Mouse (Mus musculus): ENCODE results near the gene Gm9837. TPM values are rescaled to one million over a fixed set of nuclear protein-coding genes. Genes with fewer than 3 reads are reported as not detected.

The Gm9837 gene
- polyA plus RNA-seq, 1 experiment, result not detected

DNA sequence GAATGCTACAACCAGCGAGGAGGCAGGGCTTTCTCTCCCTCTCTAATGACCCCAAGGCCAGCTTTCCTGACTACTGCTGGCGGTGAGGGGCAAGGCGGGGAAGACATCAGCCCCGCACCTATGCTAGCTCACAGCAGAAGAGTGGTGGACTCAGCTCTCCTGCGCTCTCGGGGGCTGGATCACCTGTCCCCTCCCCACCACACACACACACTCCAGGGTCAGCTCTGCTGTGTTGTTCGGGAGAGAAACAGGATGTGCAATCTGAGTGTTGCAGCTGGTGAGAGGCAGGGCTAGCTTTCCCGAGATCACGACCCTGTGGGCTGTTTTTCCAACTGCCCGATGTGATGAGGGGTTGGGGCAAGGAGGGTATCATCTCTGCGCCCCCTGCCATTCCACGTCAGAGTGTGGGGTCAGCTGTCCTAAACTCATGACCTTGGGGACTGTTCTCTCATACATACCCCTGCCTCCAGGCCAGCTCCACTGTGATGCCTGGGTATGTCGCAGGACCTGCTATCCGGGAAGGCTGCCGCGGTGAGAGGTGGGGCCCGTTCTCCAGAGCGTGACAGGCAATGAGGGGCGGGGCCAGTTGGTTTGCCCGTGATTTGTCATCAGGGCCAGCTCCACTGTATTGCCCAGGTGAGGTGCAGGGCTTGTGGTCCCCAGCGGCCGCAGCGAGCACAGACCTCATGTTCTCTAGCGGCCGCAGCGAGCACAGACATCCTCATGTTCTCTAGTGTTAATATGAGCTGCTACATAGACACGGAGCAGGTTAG lies 16.7 kb upstream of the Gm9837 start:
- peak; percentile 47 for DNase-seq (ENCODE audit: low spot score)

DNA sequence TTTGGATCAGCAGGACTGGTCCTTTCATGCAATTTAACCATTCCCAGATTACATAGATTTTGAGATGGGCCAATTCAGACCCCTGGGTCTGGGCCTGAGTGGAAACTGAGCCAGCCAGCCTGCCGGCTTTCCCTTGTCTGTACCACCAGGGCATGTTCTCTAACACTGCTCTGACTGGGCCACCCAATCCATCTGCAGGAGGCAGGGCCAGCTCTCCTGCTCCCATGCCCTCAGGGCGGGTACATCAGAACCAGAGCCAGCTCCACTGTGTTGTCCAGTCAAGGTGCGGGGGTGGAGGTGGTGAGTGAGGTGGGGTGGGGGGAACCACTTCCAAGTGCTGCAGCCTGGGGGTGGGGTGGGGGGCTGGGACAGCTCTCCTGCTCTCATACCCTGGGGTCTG lies 16.1 kb upstream of the Gm9837 start:
- DNase-seq (ENCODE audit: low spot score), result no peak

GRCm38 (mm10) chr11:53485719-53486118 lies 15.4 kb upstream of the Gm9837 start:
- no peak for DNase-seq (ENCODE audit: low spot score)

DNA sequence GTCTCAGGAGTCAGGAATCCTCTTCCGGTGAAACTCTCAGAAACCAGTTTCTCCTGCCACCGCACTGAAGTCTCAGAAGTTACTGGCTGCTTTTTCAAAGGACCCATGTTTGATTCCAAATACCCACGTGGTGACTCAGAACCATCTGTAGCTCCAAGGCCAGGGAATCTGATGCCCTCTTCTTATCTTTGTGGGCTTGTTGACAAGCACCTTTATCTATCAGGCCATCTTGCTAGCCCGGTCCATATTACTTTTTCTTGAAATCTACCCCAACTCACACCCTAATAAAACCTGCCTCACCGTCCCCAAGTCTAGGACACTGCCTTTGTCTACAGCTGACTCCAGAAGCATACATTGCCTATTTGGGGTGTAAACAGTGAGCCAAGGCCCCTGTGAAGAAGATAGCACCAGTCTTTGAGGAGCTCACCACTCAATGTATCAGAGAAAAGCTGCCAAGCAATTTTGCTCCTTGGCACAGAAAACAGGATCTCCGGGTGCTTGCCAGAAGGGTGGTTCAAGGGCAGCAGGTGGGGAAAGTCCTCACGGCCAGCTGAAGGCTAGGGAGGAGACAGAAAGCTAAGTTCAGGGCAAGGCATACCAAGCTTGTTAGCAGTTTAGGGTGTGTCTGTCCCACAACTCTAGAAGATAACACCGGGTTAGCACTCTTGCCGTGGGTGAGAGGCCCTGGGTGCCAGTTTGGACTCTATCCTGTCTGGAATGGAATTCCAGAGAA lies 13.0 kb upstream of the Gm9837 start:
- no peak for DNase-seq (ENCODE audit: low spot score)

DNA sequence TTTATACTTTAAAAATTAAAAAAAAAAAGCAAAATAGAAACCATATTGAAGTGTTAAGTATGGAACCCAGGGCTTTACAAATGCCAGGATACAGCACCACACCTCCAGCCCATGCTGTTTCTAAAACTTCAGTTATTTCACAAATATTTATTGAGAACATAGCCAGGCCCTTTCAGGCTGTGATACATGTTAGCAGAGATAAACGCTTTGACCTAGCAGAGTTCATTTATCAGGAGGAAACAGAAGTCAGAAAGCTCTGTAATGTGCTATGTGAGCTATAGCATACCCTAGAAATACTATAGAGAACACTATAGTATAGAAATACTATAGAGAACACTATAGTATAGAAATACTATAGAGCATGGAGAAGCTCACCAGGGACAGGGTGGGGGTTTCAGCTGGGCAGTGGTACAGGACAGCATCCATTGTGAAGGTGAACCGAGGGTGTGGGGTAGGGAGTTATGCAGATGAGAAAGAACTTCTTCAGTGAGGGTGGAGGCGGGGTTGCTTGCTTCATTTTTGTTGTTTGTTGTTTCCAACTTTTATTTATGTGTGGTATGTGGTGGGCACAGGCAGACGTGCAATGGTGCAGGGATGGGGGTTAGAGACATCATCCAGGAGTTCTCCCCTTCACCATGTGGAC lies 10.9 kb upstream of the Gm9837 start:
- DNase-seq (ENCODE audit: low spot score), result no peak

GRCm38 (mm10) chr11:53479783-53480301 lies 9.6 kb upstream of the Gm9837 start, which contains the start of the genes Gm9945 and Sowaha:
Gene Gm9945 (plus strand): TSS chr11:53480166.
Gene Sowaha (minus strand): TSS chr11:53480274.
- DNase-seq (ENCODE audit: low spot score), result peak; percentile 50

DNA sequence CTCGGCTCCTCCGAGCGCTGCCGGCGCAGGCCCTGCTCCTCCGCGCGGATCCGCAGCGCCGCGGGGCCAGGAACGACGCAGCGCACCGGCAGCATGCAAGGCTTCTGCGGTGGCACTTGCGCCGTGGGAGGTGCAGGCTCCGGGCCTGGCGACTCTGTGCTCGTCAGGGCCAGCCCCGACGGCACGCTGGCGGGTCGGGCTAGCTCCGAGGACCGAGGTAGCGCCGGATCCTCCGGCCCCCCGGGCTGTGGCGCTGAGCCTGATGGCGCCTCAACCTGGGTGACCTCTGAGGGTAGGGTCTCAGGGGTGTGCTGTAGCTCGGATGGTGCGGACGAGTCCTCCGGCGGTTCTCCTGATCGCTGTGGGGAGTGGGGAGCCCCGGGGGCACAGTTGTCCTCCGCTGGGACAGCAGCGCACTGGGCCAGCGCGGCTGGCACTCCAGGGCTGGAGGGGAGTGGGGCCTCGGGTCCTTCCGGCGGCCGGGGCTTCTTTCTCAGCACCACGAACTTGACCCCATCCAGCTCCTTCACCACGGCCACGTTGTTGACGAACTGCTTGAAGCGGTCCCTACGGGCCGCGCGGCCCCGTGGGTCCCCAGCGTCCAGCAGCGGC lies 9.0 kb upstream of the Gm9837 start:
- DNase-seq (ENCODE audit: low spot score), result no peak

- no peak for DNase-seq (ENCODE audit: low spot score)
Measured at GRCm38 (mm10) chr11:53478383-53479170, 8.3 kb upstream of the Gm9837 start.

DNA sequence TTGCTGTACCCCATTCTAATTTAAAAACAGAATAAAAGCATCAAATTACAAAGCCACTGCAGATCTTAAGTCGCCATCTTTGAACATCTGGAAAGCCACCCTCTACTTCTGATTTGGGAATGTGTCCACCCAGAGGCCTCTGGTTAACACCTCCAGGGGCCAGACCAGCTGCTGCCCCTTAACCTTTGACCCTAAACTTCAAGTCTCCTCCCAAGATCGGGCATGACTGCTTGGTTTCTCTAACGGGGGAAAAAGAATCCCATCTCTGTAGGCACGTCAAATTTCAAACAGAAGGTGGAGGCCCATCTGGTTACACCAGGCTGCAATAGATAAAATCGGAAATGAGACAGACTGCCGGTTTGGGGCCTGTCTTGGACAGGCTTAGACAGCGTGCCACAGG lies 7.6 kb upstream of the Gm9837 start:
- DNase-seq (ENCODE audit: low spot score), result no peak

- DNase-seq (ENCODE audit: low spot score), result no peak
Measured at GRCm38 (mm10) chr11:53475620-53476019, 5.3 kb upstream of the Gm9837 start.

DNA sequence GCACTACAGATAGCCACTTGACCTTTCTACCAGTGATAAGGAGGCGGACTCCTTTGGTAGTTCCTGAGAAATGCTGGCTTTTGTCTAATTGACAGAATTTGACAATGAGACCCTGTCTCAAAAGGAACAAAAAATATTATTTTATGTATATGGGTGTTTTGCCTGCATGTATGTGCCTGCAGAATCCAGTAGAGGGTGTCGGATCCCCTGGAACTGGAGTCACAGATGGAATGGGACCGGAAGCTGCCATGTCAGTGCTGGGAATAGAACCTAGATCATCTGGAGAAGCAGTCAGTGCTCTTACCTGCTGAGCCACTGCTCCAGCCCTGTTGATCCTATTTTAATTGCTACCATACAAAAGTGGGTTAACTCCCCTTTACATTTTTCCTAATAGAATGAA lies 2.4 kb upstream of the Gm9837 start:
- no peak for DNase-seq (ENCODE audit: low spot score)

DNA sequence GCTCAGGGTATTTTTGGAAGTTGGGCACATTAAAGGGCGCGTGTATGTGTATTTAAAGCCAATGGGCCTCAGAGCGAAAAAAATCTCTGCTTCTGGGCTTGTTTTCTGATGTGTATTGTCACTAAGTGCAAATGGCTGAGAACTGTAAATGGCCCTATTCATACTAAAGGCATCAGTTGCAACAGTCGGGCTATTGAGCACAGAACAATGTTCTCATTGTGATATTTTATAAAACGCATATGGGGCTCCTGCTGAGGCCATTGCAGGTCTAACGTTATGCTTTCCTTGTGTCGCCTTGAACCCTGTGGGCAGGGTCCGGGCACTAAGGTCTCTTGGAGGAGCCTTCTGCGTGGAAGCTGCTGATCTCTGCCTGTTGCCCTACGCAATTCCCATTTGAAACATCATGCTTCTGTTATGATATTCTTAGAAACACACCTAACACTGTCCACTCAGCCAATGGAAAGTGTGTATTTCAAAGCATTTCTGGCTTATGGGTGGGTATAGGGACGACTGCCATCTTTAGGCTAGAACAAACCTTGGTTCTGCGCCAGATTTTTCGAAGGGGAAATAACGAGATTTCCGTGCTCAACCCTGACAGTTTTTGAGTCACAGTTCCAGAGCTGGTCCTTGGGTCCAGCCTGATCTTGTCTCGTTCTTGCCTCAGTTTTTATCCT lies 848 bp downstream of the Gm9837 start:
- no peak for DNase-seq (ENCODE audit: low spot score)

- DNase-seq (ENCODE audit: low spot score), result peak; percentile 64
Measured at GRCm38 (mm10) chr11:53466231-53466971, 3.9 kb downstream of the Gm9837 start.

- DNase-seq (ENCODE audit: low spot score), result no peak
Measured at GRCm38 (mm10) chr11:53463551-53464424, 6.5 kb downstream of the Gm9837 start.

GRCm38 (mm10) chr11:53461727-53462126 lies 8.6 kb downstream of the Gm9837 start:
- no peak for DNase-seq (ENCODE audit: low spot score)

DNA sequence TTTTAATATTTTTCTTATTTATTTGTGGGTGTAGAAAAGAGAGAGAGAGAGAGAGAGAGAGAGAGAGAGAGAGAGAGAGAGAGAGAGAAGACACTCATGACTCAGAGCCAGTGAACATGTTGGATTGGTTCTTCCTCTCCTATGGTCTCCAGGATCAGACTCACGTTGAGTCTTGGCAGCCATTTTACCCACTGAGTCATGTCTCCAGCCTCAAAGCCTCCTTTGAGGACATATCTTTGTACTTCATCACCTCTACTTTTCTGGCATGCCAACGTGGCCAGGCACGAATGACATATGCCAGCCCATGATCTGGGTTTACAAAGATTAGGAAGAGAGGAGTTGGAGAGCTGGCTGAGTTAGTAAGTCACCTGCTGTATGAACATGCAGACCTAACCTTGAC lies 10.1 kb downstream of the Gm9837 start:
- DNase-seq (ENCODE audit: low spot score), result no peak

GRCm38 (mm10) chr11:53458996-53459395 lies 11.3 kb downstream of the Gm9837 start:
- no peak for DNase-seq (ENCODE audit: low spot score)

GRCm38 (mm10) chr11:53457372-53457954 lies 12.8 kb downstream of the Gm9837 start:
- DNase-seq (ENCODE audit: low spot score), result no peak

All from urinary bladder, adult 2 months (tissue).